Mouse (Mus musculus) kidney, adult 2 months (tissue): Measurements from ENCODE around the gene Nek9.

ENCODE experiments used
- CTCF ChIP-seq: fragments of 200-500 bp; conservative IDR thresholded peaks from 2 replicates; pipeline ENCODE4 v1.5.1; 2011; ENCODE audit warnings: low read depth, mild to moderate bottlenecking, control low read depth, low read length, moderate library complexity, mixed read lengths; ENCODE audit not compliant: insufficient read depth, insufficient read length
- POLR2A ChIP-seq: fragments of 200-500 bp; IDR thresholded peaks from one replicate; pipeline ENCODE4 v1.6.1; 2011; ENCODE audit warnings: low read depth, low read length, control low read depth

- TF ChIP-seq CTCF, result no peak
- no peak for TF ChIP-seq POLR2A
Observed at GRCm38 (mm10) chr12:85264940-85265339, 74.2 kb downstream of the Nek9 start.
